Mouse (Mus musculus) liver, adult 2 months (tissue): ENCODE results near the gene Sorbs2. TPM values are rescaled to one million over a fixed set of nuclear protein-coding genes. Genes with fewer than 3 reads are reported as not detected.

Experiments
- DNase-seq: peaks from one replicate; pipeline ENCODE4 v3.0.0-alpha.2; 2011; ENCODE audit warnings: low read depth, low spot score; ENCODE audit errors: extremely low read depth
- H3K27ac ChIP-seq: fragments of 200-500 bp; replicated peaks from 2 replicates; pipeline ENCODE4 v1.5.1; 2012; ENCODE audit warnings: low read depth, mild to moderate bottlenecking, control low read depth, inconsistent platforms, low read length; ENCODE audit not compliant: insufficient read depth
- H3K27me3 ChIP-seq: fragments of 200-500 bp; 2 replicates; pipeline ENCODE4 v1.6.1; 2012; ENCODE audit warnings: mild to moderate bottlenecking, moderate library complexity, low read length, inconsistent platforms; ENCODE audit not compliant: control insufficient read depth, insufficient read depth
- H3K36me3 ChIP-seq: fragments of 200-500 bp; 2 replicates; pipeline ENCODE4 v1.6.1; 2012; ENCODE audit warnings: low read length, inconsistent platforms; ENCODE audit not compliant: control insufficient read depth, insufficient read depth
- H3K4me1 ChIP-seq: fragments of 200-500 bp; 2 replicates; pipeline ENCODE4 v1.6.1; 2011; ENCODE audit warnings: low read length; ENCODE audit not compliant: control insufficient read depth, insufficient read depth
- H3K4me3 ChIP-seq: fragments of 200-500 bp; 2 replicates; pipeline ENCODE4 v1.5.1; 2011; ENCODE audit warnings: low read depth, mild to moderate bottlenecking, control low read depth, low read length, moderate library complexity; ENCODE audit not compliant: insufficient read depth
- H3K79me2 ChIP-seq: fragments of 200-500 bp; 2 replicates; pipeline ENCODE4 v1.6.1; 2012; ENCODE audit warnings: inconsistent platforms, mild to moderate bottlenecking, low read length, moderate library complexity; ENCODE audit not compliant: control insufficient read depth, insufficient read depth
- H3K9ac ChIP-seq: fragments of 200-500 bp; 2 replicates; pipeline ENCODE4 v1.6.1; 2012; ENCODE audit warnings: low read depth, mild to moderate bottlenecking, control low read depth, inconsistent platforms, low read length
- CTCF ChIP-seq: fragments of 200-500 bp; IDR thresholded peaks from 2 replicates; pipeline ENCODE4 v1.5.1; 2011; ENCODE audit warnings: low read depth, low read length, control low read depth
- POLR2A ChIP-seq: fragments of 200-500 bp; IDR thresholded peaks from 2 replicates; pipeline ENCODE4 v1.6.1; 2011; ENCODE audit warnings: low read length, control low read depth; ENCODE audit not compliant: insufficient read depth; ENCODE audit errors: extremely low read depth
- WGBS: fragments of 180-500 bp; shearing (Covaris S2); methylation state at CpG from one replicate; pipeline ENCODE4 v1.1.7; 2018; 5-methylcytosine and 5-hydroxymethylcytosine counted together
- polyA plus RNA-seq: library from polyadenylated mRNA; depleted of rRNA; stranded (reverse); fragments of >200 nt; gene quantifications from 2 replicates; pipeline ENCODE4 v1.2.3, GENCODE M21; 2012
- total RNA-seq: library from RNA; depleted of rRNA; stranded (reverse); fragments of >200 nt; gene quantifications from 2 replicates; pipeline ENCODE4 v1.2.3, GENCODE M21; 2014

The Sorbs2 gene
- total and polyA plus RNA-seq, 2 experiments, result 40.7 to 51.9 TPM

- TF ChIP-seq CTCF (no peak), POLR2A (no peak)
- Histone ChIP-seq H3K36me3 (no peaks in the 10 kb centered on the region), H3K79me2 (no peaks in the 10 kb centered on the region), H3K27ac (no peak overlapping the region), H3K4me3 (no peak overlapping the region), H3K9ac (no peak overlapping the region), H3K4me1 (no peaks in the 10 kb centered on the region), H3K27me3 (no peaks in the 10 kb centered on the region)
- WGBS, result 93% methylated on average over 3 of the region's 3 CpGs
- DNase-seq, result no peak
These were observed 50.3 kb downstream of the Sorbs2 start for GRCm38 (mm10) chr8:45557936-45558335.

- H3K36me3 ChIP-seq, result no peaks in the 10 kb centered on the region
- TF ChIP-seq POLR2A (no peak), CTCF (no peak)
- H3K27me3 ChIP-seq, result no peaks in the 10 kb centered on the region
- H3K79me2 ChIP-seq, result no peaks in the 10 kb centered on the region
- no peak overlapping the region for H3K4me3 ChIP-seq
- no peak for DNase-seq
- 95% methylated on average over 5 of the region's 5 CpGs for WGBS
- H3K4me1 ChIP-seq, result no peaks in the 10 kb centered on the region
- H3K9ac ChIP-seq, result no peak overlapping the region
- H3K27ac ChIP-seq, result no peak overlapping the region
These were observed 50.8 kb downstream of the Sorbs2 start for GRCm38 (mm10) chr8:45558426-45558825.

GRCm38 (mm10) chr8:45559176-45559820, 51.7 kb downstream of the Sorbs2 start:
- H3K4me1 ChIP-seq, result no peaks in the 10 kb centered on the region
- H3K9ac ChIP-seq, result no peak overlapping the region
- H3K27ac ChIP-seq, result no peak overlapping the region
- TF ChIP-seq POLR2A, result no peak
- no peak for TF ChIP-seq CTCF
- no peaks in the 10 kb centered on the region for H3K36me3 ChIP-seq
- DNase-seq, result peak; percentile 58
- H3K4me3 ChIP-seq, result no peak overlapping the region
- 56% methylated on average over 6 of the region's 6 CpGs for WGBS
- H3K27me3 ChIP-seq, result no peaks in the 10 kb centered on the region
- H3K79me2 ChIP-seq, result no peaks in the 10 kb centered on the region

DNA sequence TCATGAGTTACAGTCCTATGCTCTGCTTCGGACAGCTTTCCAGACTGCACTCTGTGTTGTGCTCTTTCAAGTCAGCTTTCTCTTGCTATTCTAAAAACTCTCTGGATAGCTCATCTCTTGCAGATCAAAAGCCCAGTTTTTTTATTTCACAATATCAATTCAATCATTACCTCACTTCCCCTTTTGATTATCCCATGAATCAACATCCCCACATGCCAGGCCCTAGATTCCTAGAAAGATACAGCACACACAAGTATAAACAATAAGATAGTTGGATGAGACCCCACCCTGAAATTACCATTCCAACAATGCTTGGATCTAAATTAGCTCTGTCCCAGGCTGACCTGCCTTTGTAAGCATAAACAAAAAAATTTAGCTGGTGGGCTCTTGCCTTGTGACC, 57.6 kb downstream of the Sorbs2 start:
- Histone ChIP-seq H3K27me3 (no peaks in the 10 kb centered on the region), H3K4me3 (no peak overlapping the region), H3K9ac (no peak overlapping the region), H3K4me1 (no peaks in the 10 kb centered on the region; the same call in 1 of the 2 replicates), H3K36me3 (no peaks in the 10 kb centered on the region), H3K27ac (no peak overlapping the region), H3K79me2 (no peaks in the 10 kb centered on the region)
- WGBS, result 50% methylated on average over 1 of the region's 1 CpGs
- TF ChIP-seq CTCF, result no peak
- no peak for TF ChIP-seq POLR2A
- peak; percentile 58 for DNase-seq

DNA sequence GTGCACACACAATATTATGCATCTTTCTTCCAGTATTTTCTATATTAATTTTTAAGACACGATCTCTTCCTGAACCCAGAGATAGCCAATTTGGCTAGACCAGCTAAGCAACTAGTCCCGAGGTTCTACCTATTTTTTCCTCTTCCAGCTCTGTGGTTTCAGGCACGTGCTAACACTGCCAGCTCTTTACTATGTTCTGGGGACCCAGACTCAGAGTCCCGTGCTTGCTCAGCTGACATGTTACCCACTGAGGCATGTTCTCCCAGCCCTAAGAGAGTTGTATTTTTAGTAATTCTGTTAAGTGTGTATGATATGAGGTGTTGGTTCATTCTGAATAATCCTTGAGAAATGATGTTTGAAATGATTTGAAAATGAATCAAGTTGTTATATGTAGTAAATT, 62.5 kb downstream of the Sorbs2 start:
- TF ChIP-seq CTCF, result no peak
- TF ChIP-seq POLR2A, result no peak
- no peak overlapping the region for H3K9ac ChIP-seq
- 94% methylated on average over 4 of the region's 4 CpGs for WGBS

DNA sequence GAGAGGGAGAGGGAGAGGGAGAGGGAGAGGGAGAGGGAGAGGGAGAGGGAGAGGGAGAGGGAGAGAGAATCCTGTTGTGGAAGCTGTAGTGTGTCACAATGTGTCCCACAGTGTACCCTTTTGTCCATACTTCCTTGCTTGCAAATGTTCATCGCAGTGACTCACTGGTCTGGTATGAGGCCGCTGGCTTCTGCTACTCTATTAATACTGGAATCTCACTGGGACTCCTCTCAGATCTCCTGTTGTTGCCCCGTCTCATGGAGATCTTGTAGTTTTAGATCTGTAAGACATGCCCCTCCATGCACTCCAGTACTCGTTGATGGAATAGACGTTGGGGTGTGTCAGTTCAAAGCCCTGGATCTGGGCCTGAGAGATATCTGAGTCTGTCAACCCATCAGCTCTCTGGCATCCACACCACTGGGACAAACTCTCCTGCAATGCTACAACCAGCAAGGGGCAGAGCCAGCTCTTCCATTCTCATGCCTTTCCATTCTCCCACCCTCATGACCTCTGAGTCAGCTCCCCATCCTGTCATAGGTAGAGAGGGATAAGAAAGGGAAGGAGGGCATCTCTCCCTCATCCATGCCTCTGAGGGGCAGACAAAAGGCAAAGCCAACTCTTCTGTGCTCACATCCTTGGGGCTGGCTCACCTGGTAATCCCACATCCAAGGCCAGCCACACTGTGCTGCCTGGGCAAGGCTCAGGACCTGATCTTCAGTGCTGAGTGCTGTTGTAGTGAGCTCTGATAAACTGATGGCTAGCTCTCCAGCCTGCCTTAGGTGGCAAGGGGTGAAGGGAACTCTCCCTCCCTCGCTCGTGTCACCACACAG, 72.3 kb downstream of the Sorbs2 start:
- Histone ChIP-seq H3K27ac (no peak overlapping the region), H3K36me3 (no peaks in the 10 kb centered on the region), H3K9ac (no peak overlapping the region), H3K4me3 (no peak overlapping the region), H3K79me2 (no peaks in the 10 kb centered on the region), H3K27me3 (no peaks in the 10 kb centered on the region), H3K4me1 (no peaks in the 10 kb centered on the region)
- WGBS, result 83% methylated on average over 7 of the region's 7 CpGs
- DNase-seq, result no peak
- no peak for TF ChIP-seq CTCF
- no peak for TF ChIP-seq POLR2A

More for the DNA sequence above, 62.5 kb downstream of the Sorbs2 start:
- DNase-seq, result no peak
- Histone ChIP-seq H3K27me3 (no peaks in the 10 kb centered on the region), H3K4me1 (no peaks in the 10 kb centered on the region), H3K36me3 (no peaks in the 10 kb centered on the region), H3K4me3 (no peak overlapping the region), H3K79me2 (no peaks in the 10 kb centered on the region), H3K27ac (no peak overlapping the region)
